Mouse (Mus musculus) lung, postnatal 0 days (tissue): ENCODE measurements around the gene Abcg8.

ENCODE experiments used
- CTCF ChIP-seq: IDR thresholded peaks from 2 replicates; pipeline ENCODE4 v1.5.1; 2016; ENCODE audit warnings: antibody characterized with exemption, mild to moderate bottlenecking
- EP300 ChIP-seq: IDR thresholded peaks from 2 replicates; pipeline ENCODE4 v1.6.1; 2016; ENCODE audit warnings: antibody characterized with exemption, mild to moderate bottlenecking, control low read depth

GRCm38 (mm10) chr17:84645894-84646293, 30.2 kb upstream of the Abcg8 start:
- TF ChIP-seq EP300 (no peak), CTCF (no peak)
